Mouse (Mus musculus) spleen, adult 12 weeks (tissue): ENCODE measurements around the gene Tmem265.

Experiments
- DNase-seq: peaks from one replicate; pipeline ENCODE4 v3.0.0; 2022; ENCODE audit warnings: low spot score

Tmem265 gene

GRCm38 (mm10) chr7:127561340-127561858 is at the start of gene Tmem265:
TSS of gene Tmem265 (plus strand) at chr7:127561390.
- no peak for DNase-seq

GRCm38 (mm10) chr7:127511808-127512230 is 49.4 kb upstream of the Tmem265 start, which contains the start of gene Srcap:
TSS of gene Srcap (plus strand) at chr7:127511983.
- peak; percentile 93 for DNase-seq

- DNase-seq = peak; percentile 92
Observed at GRCm38 (mm10) chr7:127512231-127513015, 48.8 kb upstream of the Tmem265 start.

- DNase-seq = peak; percentile 41
Observed at GRCm38 (mm10) chr7:127513016-127513390, 48.2 kb upstream of the Tmem265 start.

- DNase-seq = no peak
Observed at GRCm38 (mm10) chr7:127513781-127514180, 47.4 kb upstream of the Tmem265 start.

GRCm38 (mm10) chr7:127515846-127516245 is 45.3 kb upstream of the Tmem265 start:
- no peak for DNase-seq

- no peak for DNase-seq
Observed at GRCm38 (mm10) chr7:127516344-127516743, 44.8 kb upstream of the Tmem265 start.

- no peak for DNase-seq
Observed at GRCm38 (mm10) chr7:127519284-127519683, 41.9 kb upstream of the Tmem265 start, which contains the start of gene Gm42715. TSS of gene Gm42715 (plus strand) at chr7:127519584.

GRCm38 (mm10) chr7:127541671-127542070 is 19.5 kb upstream of the Tmem265 start:
- DNase-seq = no peak

GRCm38 (mm10) chr7:127549116-127549835 is 11.9 kb upstream of the Tmem265 start:
- no peak for DNase-seq

GRCm38 (mm10) chr7:127551558-127551957 is 9.6 kb upstream of the Tmem265 start:
- no peak for DNase-seq

- no peak for DNase-seq
Observed at GRCm38 (mm10) chr7:127560580-127560979, 610 bp upstream of the Tmem265 start.

- DNase-seq = no peak
Observed at GRCm38 (mm10) chr7:127564381-127565150, 3.4 kb downstream of the Tmem265 start.

GRCm38 (mm10) chr7:127572895-127573471 is 11.8 kb downstream of the Tmem265 start, which contains the start of gene Phkg2:
TSS of gene Phkg2 (plus strand) at chr7:127573340.
- DNase-seq = peak; percentile 82

GRCm38 (mm10) chr7:127573503-127574008 is 12.4 kb downstream of the Tmem265 start:
- DNase-seq = no peak

- DNase-seq = no peak
Observed at GRCm38 (mm10) chr7:127574115-127574514, 12.9 kb downstream of the Tmem265 start.

- DNase-seq = no peak
Observed at GRCm38 (mm10) chr7:127583260-127583659, 22.1 kb downstream of the Tmem265 start.

GRCm38 (mm10) chr7:127585031-127585430 is 23.8 kb downstream of the Tmem265 start:
- no peak for DNase-seq

GRCm38 (mm10) chr7:127586149-127586548 is 25.0 kb downstream of the Tmem265 start:
- DNase-seq = peak; percentile 44

GRCm38 (mm10) chr7:127587196-127587595 is 26.0 kb downstream of the Tmem265 start:
- DNase-seq = no peak
